Mouse (Mus musculus): ENCODE results near the gene Tox2. TPM values are rescaled to one million over a fixed set of nuclear protein-coding genes. Genes with fewer than 3 reads are reported as not detected.

Tox2 gene
- polyA plus RNA-seq, 1 experiment from 2014 or later: 16.3 TPM

- 77% methylated on average over 6 of the region's 6 CpGs for WGBS
Measured at GRCm38 (mm10) chr2:163192485-163192884, 10.4 kb upstream of the Tox2 start.

GRCm38 (mm10) chr2:163194015-163194414 lies 8.9 kb upstream of the Tox2 start:
- no peak for DNase-seq (ENCODE audit: low spot score)
- H3K27me3 ChIP-seq (replicated peaks; ENCODE audit: low read depth, poor library complexity, severe bottlenecking): no peaks in the 10 kb centered on the region
- peaks cover 80% of the 10 kb centered on the region for H3K4me1 ChIP-seq
- no peaks in the 10 kb centered on the region for H3K9me3 ChIP-seq
- no peaks in the 10 kb centered on the region for H3K36me3 ChIP-seq (replicated peaks)
- H3K4me3 ChIP-seq: no peak overlapping the region
- WGBS: 86% methylated on average over 2 of the region's 2 CpGs
- H3K27ac ChIP-seq (replicated peaks): 0 out of 2 replicates have a peak overlapping the region, but pooled peaks have one; percentile 83

More at GRCm38 (mm10) chr2:163192485-163192884, 10.4 kb upstream of the Tox2 start:
- no peaks in the 10 kb centered on the region for H3K36me3 ChIP-seq (replicated peaks)
- no peak overlapping the region for H3K27ac ChIP-seq (replicated peaks)
- H3K9me3 ChIP-seq: no peaks in the 10 kb centered on the region
- H3K27me3 ChIP-seq (replicated peaks; ENCODE audit: low read depth, poor library complexity, severe bottlenecking): no peaks in the 10 kb centered on the region
- H3K4me1 ChIP-seq: peaks cover 80% of the 10 kb centered on the region
- no peak overlapping the region for H3K4me3 ChIP-seq
- DNase-seq (ENCODE audit: low spot score): no peak

- Histone ChIP-seq H3K27ac (replicated peaks) (peak overlapping the region; percentile 83), H3K9me3 (no peaks in the 10 kb centered on the region), H3K4me3 (no peak overlapping the region), H3K27me3 (replicated peaks; ENCODE audit: low read depth, poor library complexity, severe bottlenecking) (no peaks in the 10 kb centered on the region), H3K4me1 (peaks cover 75% of the 10 kb centered on the region), H3K36me3 (replicated peaks) (no peaks in the 10 kb centered on the region)
- 69% methylated on average over 5 of the region's 5 CpGs for WGBS
- no peak for DNase-seq (ENCODE audit: low spot score)
Measured at GRCm38 (mm10) chr2:163194543-163194942, 8.4 kb upstream of the Tox2 start.

GRCm38 (mm10) chr2:163195106-163195833 lies 7.7 kb upstream of the Tox2 start:
- 10% methylated on average over 6 of the region's 6 CpGs for WGBS
- H3K4me1 ChIP-seq: peaks cover 68% of the 10 kb centered on the region
- no peaks in the 10 kb centered on the region for H3K9me3 ChIP-seq
- no peak overlapping the region for H3K4me3 ChIP-seq
- H3K27ac ChIP-seq (replicated peaks): peak overlapping the region; percentile 83
- no peak for DNase-seq (ENCODE audit: low spot score)
- no peaks in the 10 kb centered on the region for H3K27me3 ChIP-seq (replicated peaks; ENCODE audit: low read depth, poor library complexity, severe bottlenecking)
- H3K36me3 ChIP-seq (replicated peaks): no peaks in the 10 kb centered on the region

- peak; percentile 76 for DNase-seq (ENCODE audit: low spot score)
- Histone ChIP-seq H3K27ac (replicated peaks) (peak overlapping the region; percentile 83), H3K9me3 (no peaks in the 10 kb centered on the region), H3K4me3 (no peak overlapping the region), H3K27me3 (replicated peaks; ENCODE audit: low read depth, poor library complexity, severe bottlenecking) (no peaks in the 10 kb centered on the region), H3K36me3 (replicated peaks) (no peaks in the 10 kb centered on the region), H3K4me1 (peaks cover 63% of the 10 kb centered on the region)
- WGBS: 13% methylated on average over 6 of the region's 6 CpGs
Measured at GRCm38 (mm10) chr2:163195834-163196145, 7.1 kb upstream of the Tox2 start.

GRCm38 (mm10) chr2:163201897-163202296 lies 1.0 kb upstream of the Tox2 start:
- DNase-seq (ENCODE audit: low spot score): no peak
- H3K4me3 ChIP-seq: peak overlapping the region; percentile 62
- peaks cover 53% of the 10 kb centered on the region for H3K4me1 ChIP-seq
- H3K27ac ChIP-seq (replicated peaks): peak overlapping the region; percentile 84
- H3K9me3 ChIP-seq: peaks cover 10% of the 10 kb centered on the region; the same call in 1 of the 2 replicates
- WGBS: 56% methylated on average over 8 of the region's 8 CpGs
- H3K36me3 ChIP-seq (replicated peaks): no peaks in the 10 kb centered on the region
- H3K27me3 ChIP-seq (replicated peaks; ENCODE audit: low read depth, poor library complexity, severe bottlenecking): peaks cover 56% of the 10 kb centered on the region

GRCm38 (mm10) chr2:163202553-163202883 lies 407 bp upstream of the Tox2 start:
- Histone ChIP-seq H3K36me3 (replicated peaks) (no peaks in the 10 kb centered on the region), H3K27me3 (replicated peaks; ENCODE audit: low read depth, poor library complexity, severe bottlenecking) (peaks cover 58% of the 10 kb centered on the region), H3K9me3 (peaks cover 12% of the 10 kb centered on the region; the same call in 1 of the 2 replicates), H3K4me1 (peaks cover 51% of the 10 kb centered on the region), H3K4me3 (peak overlapping the region; percentile 62), H3K27ac (replicated peaks) (peak overlapping the region; percentile 84)
- 4% methylated on average over 4 of the region's 4 CpGs for WGBS
- no peak for DNase-seq (ENCODE audit: low spot score)

- Histone ChIP-seq H3K4me3 (peak overlapping the region; percentile 62), H3K27ac (replicated peaks) (peak overlapping the region; percentile 84), H3K4me1 (peaks cover 39% of the 10 kb centered on the region), H3K36me3 (replicated peaks) (no peaks in the 10 kb centered on the region), H3K27me3 (replicated peaks; ENCODE audit: low read depth, poor library complexity, severe bottlenecking) (peaks cover 58% of the 10 kb centered on the region), H3K9me3 (peaks cover 12% of the 10 kb centered on the region; the same call in 1 of the 2 replicates)
- DNase-seq (ENCODE audit: low spot score): peak; percentile 65
- WGBS: 2% methylated on average over 75 of the region's 75 CpGs
Measured at GRCm38 (mm10) chr2:163203635-163204547, 966 bp downstream of the Tox2 start.

- DNase-seq (ENCODE audit: low spot score): peak; percentile 48
- WGBS: 1% methylated on average over 45 of the region's 45 CpGs
- Histone ChIP-seq H3K36me3 (replicated peaks) (no peaks in the 10 kb centered on the region), H3K27me3 (replicated peaks; ENCODE audit: low read depth, poor library complexity, severe bottlenecking) (peaks cover 58% of the 10 kb centered on the region), H3K4me1 (peaks cover 39% of the 10 kb centered on the region), H3K9me3 (peaks cover 12% of the 10 kb centered on the region; the same call in 1 of the 2 replicates), H3K4me3 (peak overlapping the region; percentile 62), H3K27ac (replicated peaks) (peak overlapping the region; percentile 84)
Measured at GRCm38 (mm10) chr2:163204548-163205261, 1.8 kb downstream of the Tox2 start.

GRCm38 (mm10) chr2:163205262-163205647 lies 2.3 kb downstream of the Tox2 start:
- Histone ChIP-seq H3K36me3 (replicated peaks) (peaks cover 5% of the 10 kb centered on the region), H3K4me1 (peaks cover 39% of the 10 kb centered on the region), H3K27me3 (replicated peaks; ENCODE audit: low read depth, poor library complexity, severe bottlenecking) (peaks cover 58% of the 10 kb centered on the region), H3K9me3 (peaks cover 12% of the 10 kb centered on the region; the same call in 1 of the 2 replicates), H3K4me3 (peak overlapping the region; percentile 62), H3K27ac (replicated peaks) (peak overlapping the region; percentile 84; the same call in 1 of the 2 replicates)
- WGBS: 2% methylated on average over 6 of the region's 6 CpGs
- DNase-seq (ENCODE audit: low spot score): no peak

- H3K27me3 ChIP-seq (replicated peaks; ENCODE audit: low read depth, poor library complexity, severe bottlenecking): peaks cover 58% of the 10 kb centered on the region
- peaks cover 12% of the 10 kb centered on the region; the same call in 1 of the 2 replicates for H3K9me3 ChIP-seq
- H3K4me3 ChIP-seq: peak overlapping the region; percentile 62
- H3K36me3 ChIP-seq (replicated peaks): peaks cover 6% of the 10 kb centered on the region
- DNase-seq (ENCODE audit: low spot score): peak; percentile 56
- WGBS: 46% methylated on average over 17 of the region's 17 CpGs
- no peak overlapping the region for H3K27ac ChIP-seq (replicated peaks)
- peaks cover 39% of the 10 kb centered on the region for H3K4me1 ChIP-seq
Measured at GRCm38 (mm10) chr2:163205737-163206490, 3.0 kb downstream of the Tox2 start.

Data from embryonic facial prominence, embryonic 10.5 days (tissue).